Mouse (Mus musculus): ENCODE measurements around the gene Dlgap5. TPM values are rescaled to one million over a fixed set of nuclear protein-coding genes. Genes with fewer than 3 reads are reported as not detected.
A peak's percentile ranks its signal among the peaks of the same experiment; 100 is the strongest.
"Not testable (repeated sequence)": the region's sequence is repeated elsewhere in the genome, so short reads cannot be mapped to it uniquely, and the experiment has no call there.

Gene Dlgap5
- total and polyA plus RNA-seq, 2 experiments from 2014 or later: 4.1 to 8.5 TPM

- no peak overlapping the region for H3K27ac ChIP-seq (ENCODE audit: low read depth)
- H3K9ac ChIP-seq (replicated peaks; ENCODE audit: low read depth, low read length): no peak overlapping the region
- H3K4me1 ChIP-seq (ENCODE audit: control insufficient read depth, insufficient read depth): no peaks in the 10 kb centered on the region
- 77% methylated on average over 8 of the region's 8 CpGs for WGBS
- no peak overlapping the region for H3K4me2 ChIP-seq (ENCODE audit: low read depth, low read length)
- ATAC-seq (ENCODE audit: insufficient read depth, low read depth): no peak
- DNase-seq (ENCODE audit: low spot score): no peak
- H3K9me3 ChIP-seq (replicated peaks; ENCODE audit: control insufficient read depth, low read length): no peaks in the 10 kb centered on the region
- no peak for TF ChIP-seq EP300 (IDR thresholded peaks at IDR 0.05; ENCODE audit: low read depth)
- TF ChIP-seq CTCF (IDR thresholded peaks at IDR 0.05; ENCODE audit: low read depth): no peak
- H3K27me3 ChIP-seq (ENCODE audit: control insufficient read depth, insufficient read depth, low read length): no peaks in the 10 kb centered on the region
- no peaks in the 10 kb centered on the region for H3K36me3 ChIP-seq (replicated peaks; ENCODE audit: control insufficient read depth, insufficient read depth, low read length)
- no peak overlapping the region for H3K4me3 ChIP-seq (ENCODE audit: low read depth, low read length)
Observed at GRCm38 (mm10) chr14:47461997-47462396, 43.8 kb upstream of the Dlgap5 start.

- no peak overlapping the region for H3K4me3 ChIP-seq (ENCODE audit: low read depth, low read length)
- H3K9me3 ChIP-seq (replicated peaks; ENCODE audit: control insufficient read depth, low read length): no peaks in the 10 kb centered on the region
- no peaks in the 10 kb centered on the region for H3K4me1 ChIP-seq (ENCODE audit: control insufficient read depth, insufficient read depth)
- 75% methylated on average over 4 of the region's 4 CpGs for WGBS
- TF ChIP-seq CTCF (IDR thresholded peaks at IDR 0.05; ENCODE audit: low read depth) (no peak), EP300 (IDR thresholded peaks at IDR 0.05; ENCODE audit: low read depth) (no peak)
- no peaks in the 10 kb centered on the region for H3K27me3 ChIP-seq (ENCODE audit: control insufficient read depth, insufficient read depth, low read length)
- DNase-seq (ENCODE audit: low spot score) (no peak), ATAC-seq (ENCODE audit: insufficient read depth, low read depth) (no peak)
- no peaks in the 10 kb centered on the region for H3K36me3 ChIP-seq (replicated peaks; ENCODE audit: control insufficient read depth, insufficient read depth, low read length)
- no peak overlapping the region for H3K4me2 ChIP-seq (ENCODE audit: low read depth, low read length)
- no peak overlapping the region for H3K9ac ChIP-seq (replicated peaks; ENCODE audit: low read depth, low read length)
- no peak overlapping the region for H3K27ac ChIP-seq (ENCODE audit: low read depth)
Observed at GRCm38 (mm10) chr14:47459556-47459955, 41.3 kb upstream of the Dlgap5 start.

DNA sequence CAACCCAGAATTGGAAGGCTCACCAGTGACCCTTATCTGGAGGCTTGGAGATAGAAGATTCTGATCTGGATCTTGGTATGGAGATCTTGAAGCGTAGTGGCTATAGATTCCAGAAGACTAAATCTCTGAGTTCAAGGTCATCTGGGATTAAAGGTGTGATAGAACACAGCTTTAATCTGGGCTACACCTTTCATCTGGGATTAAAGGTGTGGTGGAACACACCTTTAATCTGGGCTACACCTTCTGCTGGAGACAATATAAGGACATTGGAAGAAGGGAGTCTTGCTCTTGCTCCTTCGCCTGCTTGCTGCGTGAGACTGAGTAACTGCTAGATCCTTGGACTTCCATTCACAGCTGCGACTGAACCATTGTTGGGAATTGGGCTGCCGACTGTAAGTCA, 31.9 kb upstream of the Dlgap5 start, which contains the start of gene Fbxo34:
TSS of gene Fbxo34 (plus strand) at position 301 of the 400 bp plus-strand sequence.
- H3K4me3 ChIP-seq (ENCODE audit: low read depth, low read length); H3K4me2 ChIP-seq (ENCODE audit: low read depth, low read length); H3K4me1 ChIP-seq (ENCODE audit: control insufficient read depth, insufficient read depth); H3K9ac ChIP-seq (replicated peaks; ENCODE audit: low read depth, low read length); ATAC-seq (ENCODE audit: insufficient read depth, low read depth); H3K27me3 ChIP-seq (ENCODE audit: control insufficient read depth, insufficient read depth, low read length); DNase-seq (ENCODE audit: low spot score); H3K27ac ChIP-seq (ENCODE audit: low read depth); H3K9me3 ChIP-seq (replicated peaks; ENCODE audit: control insufficient read depth, low read length); H3K36me3 ChIP-seq (replicated peaks; ENCODE audit: control insufficient read depth, insufficient read depth, low read length): not testable (repeated sequence)
- 76% methylated on average over 2 of the region's 5 CpGs for WGBS

GRCm38 (mm10) chr14:47445331-47446095, 27.3 kb upstream of the Dlgap5 start:
- H3K36me3 ChIP-seq (replicated peaks; ENCODE audit: control insufficient read depth, insufficient read depth, low read length): no peaks in the 10 kb centered on the region
- no peaks in the 10 kb centered on the region for H3K4me1 ChIP-seq (ENCODE audit: control insufficient read depth, insufficient read depth)
- H3K4me3 ChIP-seq (ENCODE audit: low read depth, low read length): no peak overlapping the region
- WGBS: 47% methylated on average over 9 of the region's 9 CpGs
- ATAC-seq (ENCODE audit: insufficient read depth, low read depth) (no peak), DNase-seq (ENCODE audit: low spot score) (no peak)
- no peaks in the 10 kb centered on the region for H3K9me3 ChIP-seq (replicated peaks; ENCODE audit: control insufficient read depth, low read length)
- no peaks in the 10 kb centered on the region for H3K27me3 ChIP-seq (ENCODE audit: control insufficient read depth, insufficient read depth, low read length)
- H3K4me2 ChIP-seq (ENCODE audit: low read depth, low read length): peak overlapping the region; percentile 41
- H3K27ac ChIP-seq (ENCODE audit: low read depth): peak overlapping the region; percentile 74
- H3K9ac ChIP-seq (replicated peaks; ENCODE audit: low read depth, low read length): 0 out of 2 replicates have a peak overlapping the region, but pooled peaks have one; percentile 4
- TF ChIP-seq EP300 (IDR thresholded peaks at IDR 0.05; ENCODE audit: low read depth) (no peak), CTCF (IDR thresholded peaks at IDR 0.05; ENCODE audit: low read depth) (no peak)

DNA sequence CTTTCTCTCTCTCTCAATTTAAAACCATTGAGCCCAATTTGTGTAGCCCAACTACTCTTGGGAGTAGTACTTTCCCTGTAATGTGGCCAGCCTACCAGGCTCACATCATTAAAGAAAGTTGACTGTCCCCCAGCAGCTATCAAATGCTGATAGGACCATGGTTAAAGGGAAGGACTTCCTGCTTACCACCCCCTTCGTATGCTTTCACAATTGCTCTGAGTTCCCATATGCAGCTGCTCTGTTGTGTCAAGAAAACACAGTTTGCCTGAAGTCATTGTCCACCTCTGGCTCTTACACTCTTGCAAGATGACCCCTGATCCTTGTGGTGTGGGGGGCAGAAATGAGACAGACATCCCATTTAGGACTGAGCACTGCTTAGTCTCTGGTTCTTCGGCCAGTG, 26.7 kb upstream of the Dlgap5 start:
- no peak for TF ChIP-seq EP300 (IDR thresholded peaks at IDR 0.05; ENCODE audit: low read depth)
- no peak for TF ChIP-seq CTCF (IDR thresholded peaks at IDR 0.05; ENCODE audit: low read depth)
- DNase-seq (ENCODE audit: low spot score) (peak; percentile 13), ATAC-seq (ENCODE audit: insufficient read depth, low read depth) (0 out of 2 replicates have a peak, but pooled peaks have one; percentile 53)
- Histone ChIP-seq H3K4me2 (ENCODE audit: low read depth, low read length) (peak overlapping the region; percentile 41), H3K27ac (ENCODE audit: low read depth) (peak overlapping the region; percentile 74), H3K36me3 (replicated peaks; ENCODE audit: control insufficient read depth, insufficient read depth, low read length) (no peaks in the 10 kb centered on the region), H3K4me1 (ENCODE audit: control insufficient read depth, insufficient read depth) (no peaks in the 10 kb centered on the region), H3K27me3 (ENCODE audit: control insufficient read depth, insufficient read depth, low read length) (no peaks in the 10 kb centered on the region), H3K4me3 (ENCODE audit: low read depth, low read length) (no peak overlapping the region), H3K9me3 (replicated peaks; ENCODE audit: control insufficient read depth, low read length) (no peaks in the 10 kb centered on the region; the same call in 1 of the 2 replicates), H3K9ac (replicated peaks; ENCODE audit: low read depth, low read length) (no peak overlapping the region)
- WGBS: 49% methylated on average over 2 of the region's 2 CpGs

- Histone ChIP-seq H3K4me1 (ENCODE audit: control insufficient read depth, insufficient read depth) (no peaks in the 10 kb centered on the region), H3K27ac (ENCODE audit: low read depth) (no peak overlapping the region), H3K27me3 (ENCODE audit: control insufficient read depth, insufficient read depth, low read length) (no peaks in the 10 kb centered on the region), H3K4me2 (ENCODE audit: low read depth, low read length) (no peak overlapping the region), H3K36me3 (replicated peaks; ENCODE audit: control insufficient read depth, insufficient read depth, low read length) (no peaks in the 10 kb centered on the region), H3K9me3 (replicated peaks; ENCODE audit: control insufficient read depth, low read length) (no peaks in the 10 kb centered on the region; the same call in 1 of the 2 replicates), H3K4me3 (ENCODE audit: low read depth, low read length) (no peak overlapping the region), H3K9ac (replicated peaks; ENCODE audit: low read depth, low read length) (no peak overlapping the region)
- WGBS: 54% methylated on average over 3 of the region's 3 CpGs
- DNase-seq (ENCODE audit: low spot score): no peak
- ATAC-seq (ENCODE audit: insufficient read depth, low read depth): no peak
- TF ChIP-seq EP300 (IDR thresholded peaks at IDR 0.05; ENCODE audit: low read depth) (no peak), CTCF (IDR thresholded peaks at IDR 0.05; ENCODE audit: low read depth) (no peak)
Observed at GRCm38 (mm10) chr14:47438947-47439346, 20.7 kb upstream of the Dlgap5 start.
